Mouse (Mus musculus): ENCODE data around the gene Rhof.

Rhof gene

GRCm38 (mm10) chr5:123110296-123110721 lies 22.2 kb downstream of the Rhof start:
- no peak for DNase-seq (ENCODE audit: low read depth)

- DNase-seq (ENCODE audit: low read depth), result no peak
Measured at GRCm38 (mm10) chr5:123109452-123110203, 22.9 kb downstream of the Rhof start.

- DNase-seq (ENCODE audit: low read depth), result no peak
Measured at GRCm38 (mm10) chr5:123104769-123105168, 27.7 kb downstream of the Rhof start.

GRCm38 (mm10) chr5:123103556-123103955 lies 28.9 kb downstream of the Rhof start:
- DNase-seq (ENCODE audit: low read depth), result no peak

GRCm38 (mm10) chr5:123102376-123102775 lies 30.1 kb downstream of the Rhof start:
- peak; percentile 42 for DNase-seq (ENCODE audit: low read depth)

- DNase-seq (ENCODE audit: low read depth), result no peak
Measured at GRCm38 (mm10) chr5:123098487-123098886, 34.0 kb downstream of the Rhof start.

GRCm38 (mm10) chr5:123096299-123096698 lies 36.2 kb downstream of the Rhof start:
- DNase-seq (ENCODE audit: low read depth), result no peak

- no peak for DNase-seq (ENCODE audit: low read depth)
Measured at GRCm38 (mm10) chr5:123094238-123094991, 38.1 kb downstream of the Rhof start.

- DNase-seq (ENCODE audit: low read depth), result no peak
Measured at GRCm38 (mm10) chr5:123093077-123093633, 39.3 kb downstream of the Rhof start.

- DNase-seq (ENCODE audit: low read depth), result no peak
Measured at GRCm38 (mm10) chr5:123090560-123091306, 41.8 kb downstream of the Rhof start.

- no peak for DNase-seq (ENCODE audit: low read depth)
Measured at GRCm38 (mm10) chr5:123088784-123089183, 43.7 kb downstream of the Rhof start.

GRCm38 (mm10) chr5:123086501-123086900 lies 46.0 kb downstream of the Rhof start:
- DNase-seq (ENCODE audit: low read depth), result no peak

GRCm38 (mm10) chr5:123083340-123084050 lies 49.0 kb downstream of the Rhof start:
- DNase-seq (ENCODE audit: low read depth), result no peak

- no peak for DNase-seq (ENCODE audit: low read depth)
Measured at GRCm38 (mm10) chr5:123080510-123080909, 52.0 kb downstream of the Rhof start.

- no peak for DNase-seq (ENCODE audit: low read depth)
Measured at GRCm38 (mm10) chr5:123080041-123080440, 52.5 kb downstream of the Rhof start.

- no peak for DNase-seq (ENCODE audit: low read depth)
Measured at GRCm38 (mm10) chr5:123079568-123079967, 52.9 kb downstream of the Rhof start.

- DNase-seq (ENCODE audit: low read depth), result peak; percentile 71
Measured at GRCm38 (mm10) chr5:123076419-123077281, 55.8 kb downstream of the Rhof start.

GRCm38 (mm10) chr5:123075576-123076418 lies 56.7 kb downstream of the Rhof start:
- DNase-seq (ENCODE audit: low read depth), result peak; percentile 96

- no peak for DNase-seq (ENCODE audit: low read depth)
Measured at GRCm38 (mm10) chr5:123068714-123069113, 63.8 kb downstream of the Rhof start.

- no peak for DNase-seq (ENCODE audit: low read depth)
Measured at GRCm38 (mm10) chr5:123068115-123068514, 64.4 kb downstream of the Rhof start, which contains the start of gene Tmem120b. Gene Tmem120b, plus strand, starts transcription at chr5:123068415.

Measured in induced T-regulatory cell, adult 2 months (primary cell).